Mouse (Mus musculus) lung, adult 2 months (tissue): Measurements from ENCODE around the gene Rgs8.

Experiments used
- CTCF ChIP-seq: fragments of 200-500 bp; IDR thresholded peaks from 2 replicates; pipeline ENCODE4 v1.5.1; 2011; ENCODE audit warnings: mild to moderate bottlenecking, low read length, control low read depth; ENCODE audit not compliant: insufficient read depth
- POLR2A ChIP-seq: fragments of 200-500 bp; IDR thresholded peaks from 2 replicates; pipeline ENCODE4 v1.6.1; 2011; ENCODE audit warnings: low read depth, mild to moderate bottlenecking, control low read depth, low read length, borderline replicate concordance; ENCODE audit errors: extremely low read depth

- no peak for TF ChIP-seq CTCF
- no peak for TF ChIP-seq POLR2A
Measured at GRCm38 (mm10) chr1:153729806-153730205, 77.0 kb downstream of the Rgs8 start.
